Comparison of ENCODE assay signal across 8 mouse cellular contexts in the genomic region with DNA sequence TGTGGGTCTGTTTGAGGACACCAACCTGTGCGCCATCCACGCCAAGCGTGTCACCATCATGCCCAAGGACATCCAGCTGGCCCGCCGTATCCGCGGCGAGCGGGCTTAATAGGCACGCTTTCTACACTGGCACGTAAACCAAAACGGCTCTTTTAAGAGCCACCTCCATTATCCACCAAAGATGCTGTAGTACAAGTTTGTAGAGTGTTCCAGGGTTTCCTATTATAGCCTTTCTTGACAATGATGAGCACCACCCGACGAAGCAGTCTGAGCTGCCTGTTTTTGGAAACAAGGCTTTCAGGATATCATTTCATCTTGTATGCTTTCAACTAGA. TPM values are rescaled to one million over a fixed set of nuclear protein-coding genes. Genes with fewer than 3 reads are reported as not detected.
DNase-seq lines count a peak whose midpoint lies in the region; ATAC-seq lines count a peak whose summit lies in the region.
"Not testable (repeated sequence)": the region's sequence is repeated elsewhere in the genome, so short reads cannot be mapped to it uniquely, and the experiment has no call there.

No protein-coding gene starts in this region.

- H3K36me3 ChIP-seq in forebrain, embryonic 11.5 days (ENCODE audit: control insufficient read depth, insufficient read depth, low read length); heart, embryonic 15.5 days; intestine, embryonic 16.5 days (ENCODE audit: control insufficient read depth, insufficient read depth, low read length); limb, embryonic 15.5 days; neural tube, embryonic 15.5 days: not testable (repeated sequence)

- H3K9me3 ChIP-seq in forebrain, embryonic 11.5 days (ENCODE audit: control insufficient read depth, low read length); heart, embryonic 15.5 days (replicated peaks); intestine, embryonic 16.5 days (ENCODE audit: control insufficient read depth, low read length); limb, embryonic 15.5 days; neural tube, embryonic 15.5 days (replicated peaks): not testable (repeated sequence)

- peak overlapping the region; percentile 38; the same call in 1 of the 2 replicates for H3K4me2 ChIP-seq in forebrain, embryonic 11.5 days (ENCODE audit: low read depth, low read length, severe bottlenecking)
- peak overlapping the region; percentile 77 for H3K4me2 ChIP-seq in heart, embryonic 15.5 days
- H3K4me2 ChIP-seq in intestine, embryonic 16.5 days (ENCODE audit: low read depth, low read length): peak overlapping the region; percentile 37; the same call in 1 of the 2 replicates
- H3K4me2 ChIP-seq in limb, embryonic 15.5 days: peak overlapping the region; percentile 57
- H3K4me2 ChIP-seq in neural tube, embryonic 15.5 days: peak overlapping the region; percentile 67

- DNase-seq in CD4-positive helper T cell, adult 2 months (ENCODE audit: low read depth, low spot score): peak; percentile 47
- not testable (repeated sequence) for DNase-seq in forebrain, embryonic 11.5 days (ENCODE audit: low spot score)

- WGBS in forebrain, embryonic 11.5 days: 0% methylated on average over 11 of the region's 14 CpGs
- WGBS in heart, embryonic 15.5 days: 0% methylated on average over 14 of the region's 14 CpGs
- 0% methylated on average over 11 of the region's 14 CpGs for whole genome bisulfite sequencing in intestine, embryonic 16.5 days
- under 1% methylated on average over 14 of the region's 14 CpGs for WGBS in limb, embryonic 15.5 days
- 0% methylated on average over 14 of the region's 14 CpGs for WGBS in neural tube, embryonic 15.5 days

- H3K27me3 ChIP-seq in forebrain, embryonic 11.5 days (ENCODE audit: control insufficient read depth, insufficient read depth, low read length); heart, embryonic 15.5 days; intestine, embryonic 16.5 days (replicated peaks; ENCODE audit: control insufficient read depth, insufficient read depth, low read length); limb, embryonic 15.5 days; neural tube, embryonic 15.5 days (replicated peaks): not testable (repeated sequence)

- H3K4me1 ChIP-seq in forebrain, embryonic 11.5 days (replicated peaks; ENCODE audit: control insufficient read depth, insufficient read depth, low read length); heart, embryonic 15.5 days (replicated peaks); intestine, embryonic 16.5 days (ENCODE audit: control insufficient read depth, insufficient read depth, low read length); limb, embryonic 15.5 days; neural tube, embryonic 15.5 days: not testable (repeated sequence)

- ATAC-seq in cerebellum, adult (ENCODE audit: insufficient number of reproducible peaks, low FRiP score, low TSS enrichment): 0 out of 2 replicates have a peak, but pooled peaks have one; percentile 40
- not testable (repeated sequence) for ATAC-seq in forebrain, embryonic 11.5 days (replicated peaks; ENCODE audit: low FRiP score); limb, embryonic 15.5 days (ENCODE audit: insufficient number of reproducible peaks, low FRiP score, low TSS enrichment, low read depth); neural tube, embryonic 15.5 days (ENCODE audit: low FRiP score)
- peak; percentile 5; the same call in 1 of the 2 replicates for ATAC-seq in heart, embryonic 15.5 days (replicated peaks; ENCODE audit: insufficient number of reproducible peaks, insufficient read depth, low FRiP score, low read depth)
- ATAC-seq in intestine, embryonic 16.5 days: 0 out of 2 replicates have a peak, but pooled peaks have one; percentile 7
- ATAC-seq in megakaryocyte progenitor cell, adult 5-6 weeks (replicated peaks; ENCODE audit: poor library complexity): peak; percentile 27

- H3K9ac ChIP-seq in forebrain, embryonic 11.5 days (ENCODE audit: low read length): peak overlapping the region; percentile 64
- H3K9ac ChIP-seq in heart, embryonic 15.5 days: 0 out of 2 replicates have a peak overlapping the region, but pooled peaks have one; percentile 33
- peak overlapping the region; percentile 65 for H3K9ac ChIP-seq in intestine, embryonic 16.5 days (ENCODE audit: low read depth, low read length)
- H3K9ac ChIP-seq in limb, embryonic 15.5 days; neural tube, embryonic 15.5 days (replicated peaks): not testable (repeated sequence)

- not testable (repeated sequence) for H3K27ac ChIP-seq in forebrain, embryonic 11.5 days (ENCODE audit: low read depth, low read length)
- peak overlapping the region; percentile 92 for H3K27ac ChIP-seq in heart, embryonic 15.5 days
- peak overlapping the region; percentile 87; the same call in 1 of the 2 replicates for H3K27ac ChIP-seq in intestine, embryonic 16.5 days (ENCODE audit: low read length)
- H3K27ac ChIP-seq in limb, embryonic 15.5 days: peak overlapping the region; percentile 92; the same call in 1 of the 2 replicates
- H3K27ac ChIP-seq in neural tube, embryonic 15.5 days (replicated peaks): 0 out of 2 replicates have a peak overlapping the region, but pooled peaks have one; percentile 88

- peak overlapping the region; percentile 37 for H3K4me3 ChIP-seq in forebrain, embryonic 11.5 days (ENCODE audit: low read depth, low read length)
- H3K4me3 ChIP-seq in heart, embryonic 15.5 days: peak overlapping the region; percentile 58
- H3K4me3 ChIP-seq in intestine, embryonic 16.5 days (ENCODE audit: low read length): peak overlapping the region; percentile 53
- H3K4me3 ChIP-seq in limb, embryonic 15.5 days: peak overlapping the region; percentile 51
- H3K4me3 ChIP-seq in neural tube, embryonic 15.5 days (replicated peaks): peak overlapping the region; percentile 52

RNA-seq across cellular contexts. Expression of a gene that starts 0.9 kb away (rescaled TPM):
- polyA plus RNA-seq in forebrain, embryonic 11.5 days (2014; fragmentation: Nextera tagmentation; extraction: Ambion mirVana): 0.92 and 1.4 TPM in 2 replicates
- polyA plus RNA-seq in heart, embryonic 15.5 days (2015; fragmentation: Nextera tagmentation; extraction: Ambion mirVana): 0.16 and 0.25 TPM in 2 replicates
- 0.44 and 0.60 TPM in 2 replicates for polyA plus RNA-seq in intestine, embryonic 16.5 days (2015; fragmentation: Nextera tagmentation; extraction: Ambion mirVana)
- polyA plus RNA-seq in limb, embryonic 15.5 days (2015; fragmentation: Nextera tagmentation; extraction: Ambion mirVana): 1.1 TPM in 1 of 2 replicates, not detected in the other
- total RNA-seq in megakaryocyte progenitor cell, adult 5-6 weeks (2015): 40.7 and 44.7 TPM in 2 replicates
- 86.8 and 176 TPM in 2 replicates for total RNA-seq in megakaryocyte progenitor cell, adult 5-6 weeks (2017)
- not detected in 2 replicates for polyA plus RNA-seq in neural tube, embryonic 15.5 days (2015; fragmentation: Nextera tagmentation; extraction: Ambion mirVana)

RNA-seq across cellular contexts. Expression of a gene that starts 1.6 kb away (rescaled TPM):
- 0.85 and 1.2 TPM in 2 replicates for polyA plus RNA-seq in forebrain, embryonic 11.5 days (2014; fragmentation: Nextera tagmentation; extraction: Ambion mirVana)
- 0.61 and 0.74 TPM in 2 replicates for polyA plus RNA-seq in heart, embryonic 15.5 days (2015; fragmentation: Nextera tagmentation; extraction: Ambion mirVana)
- polyA plus RNA-seq in intestine, embryonic 16.5 days (2015; fragmentation: Nextera tagmentation; extraction: Ambion mirVana): 0.65 and 0.94 TPM in 2 replicates
- 0.77 and 0.83 TPM in 2 replicates for polyA plus RNA-seq in limb, embryonic 15.5 days (2015; fragmentation: Nextera tagmentation; extraction: Ambion mirVana)
- 32.4 and 33.2 TPM in 2 replicates for total RNA-seq in megakaryocyte progenitor cell, adult 5-6 weeks (2015)
- 120 and 144 TPM in 2 replicates for total RNA-seq in megakaryocyte progenitor cell, adult 5-6 weeks (2017)
- 0.22 and 0.51 TPM in 2 replicates for polyA plus RNA-seq in neural tube, embryonic 15.5 days (2015; fragmentation: Nextera tagmentation; extraction: Ambion mirVana)

RNA-seq across cellular contexts. Expression of a gene that starts 6.7 kb away (rescaled TPM):
- 1.2 and 1.3 TPM in 2 replicates for polyA plus RNA-seq in forebrain, embryonic 11.5 days (2014; fragmentation: Nextera tagmentation; extraction: Ambion mirVana)
- polyA plus RNA-seq in heart, embryonic 15.5 days (2015; fragmentation: Nextera tagmentation; extraction: Ambion mirVana): 0.62 and 0.66 TPM in 2 replicates
- 0.68 and 0.98 TPM in 2 replicates for polyA plus RNA-seq in intestine, embryonic 16.5 days (2015; fragmentation: Nextera tagmentation; extraction: Ambion mirVana)
- polyA plus RNA-seq in limb, embryonic 15.5 days (2015; fragmentation: Nextera tagmentation; extraction: Ambion mirVana): 0.65 and 0.95 TPM in 2 replicates
- 61.3 and 71.9 TPM in 2 replicates for total RNA-seq in megakaryocyte progenitor cell, adult 5-6 weeks (2015)
- total RNA-seq in megakaryocyte progenitor cell, adult 5-6 weeks (2017): 1,789 and 2,180 TPM in 2 replicates
- polyA plus RNA-seq in neural tube, embryonic 15.5 days (2015; fragmentation: Nextera tagmentation; extraction: Ambion mirVana): not detected in 2 replicates

RNA-seq across cellular contexts. Expression of a gene that starts 8.3 kb away (rescaled TPM):
- 0.87 and 0.92 TPM in 2 replicates for polyA plus RNA-seq in forebrain, embryonic 11.5 days (2014; fragmentation: Nextera tagmentation; extraction: Ambion mirVana)
- 0.18 and 0.23 TPM in 2 replicates for polyA plus RNA-seq in heart, embryonic 15.5 days (2015; fragmentation: Nextera tagmentation; extraction: Ambion mirVana)
- polyA plus RNA-seq in intestine, embryonic 16.5 days (2015; fragmentation: Nextera tagmentation; extraction: Ambion mirVana): 0.28 and 0.42 TPM in 2 replicates
- 0.32 and 0.51 TPM in 2 replicates for polyA plus RNA-seq in limb, embryonic 15.5 days (2015; fragmentation: Nextera tagmentation; extraction: Ambion mirVana)
- 8.5 and 9.3 TPM in 2 replicates for total RNA-seq in megakaryocyte progenitor cell, adult 5-6 weeks (2015)
- total RNA-seq in megakaryocyte progenitor cell, adult 5-6 weeks (2017): 112 TPM in 2 replicates
- 0.09 and 0.13 TPM in 2 replicates for polyA plus RNA-seq in neural tube, embryonic 15.5 days (2015; fragmentation: Nextera tagmentation; extraction: Ambion mirVana)

RNA-seq across cellular contexts. Expression of a gene that starts 9.5 kb away (rescaled TPM):
- polyA plus RNA-seq in forebrain, embryonic 11.5 days (2014; fragmentation: Nextera tagmentation; extraction: Ambion mirVana): 5.2 and 5.7 TPM in 2 replicates
- 1.6 and 3.1 TPM in 2 replicates for polyA plus RNA-seq in heart, embryonic 15.5 days (2015; fragmentation: Nextera tagmentation; extraction: Ambion mirVana)
- polyA plus RNA-seq in intestine, embryonic 16.5 days (2015; fragmentation: Nextera tagmentation; extraction: Ambion mirVana): 2.6 and 3.7 TPM in 2 replicates
- polyA plus RNA-seq in limb, embryonic 15.5 days (2015; fragmentation: Nextera tagmentation; extraction: Ambion mirVana): 3.4 and 5.4 TPM in 2 replicates
- total RNA-seq in megakaryocyte progenitor cell, adult 5-6 weeks (2015): 212 and 246 TPM in 2 replicates
- 210 and 363 TPM in 2 replicates for total RNA-seq in megakaryocyte progenitor cell, adult 5-6 weeks (2017)
- 0.51 and 0.64 TPM in 2 replicates for polyA plus RNA-seq in neural tube, embryonic 15.5 days (2015; fragmentation: Nextera tagmentation; extraction: Ambion mirVana)
